ENCODE assay signal across 8 mouse cellular contexts in genomic region chr4:133600306-133600705, GRCm38 (mm10). TPM values are rescaled to one million over a fixed set of nuclear protein-coding genes. Genes with fewer than 3 reads are reported as not detected.
DNase-seq lines count a peak whose midpoint lies in the region; ATAC-seq and TF ChIP-seq lines count a peak whose summit lies in the region.

No protein-coding gene starts in this region.

- 16% methylated on average over 9 of the region's 9 CpGs for WGBS in heart, embryonic 13.5 days
- 14% methylated on average over 9 of the region's 9 CpGs for WGBS in forebrain, embryonic 15.5 days
- 10% methylated on average over 9 of the region's 9 CpGs for WGBS in liver, embryonic 16.5 days (ENCODE audit: insufficient replicate concordance)

- peak overlapping the region; percentile 95 for H3K4me2 ChIP-seq in heart, embryonic 13.5 days
- peak overlapping the region; percentile 60; the same call in 1 of the 2 replicates for H3K4me2 ChIP-seq in forebrain, embryonic 15.5 days (replicated peaks)
- peak overlapping the region; percentile 93 for H3K4me2 ChIP-seq in liver, embryonic 16.5 days (ENCODE audit: low read depth, low read length)

- peaks cover 22% of the 10 kb centered on the region for H3K4me1 ChIP-seq in heart, embryonic 13.5 days
- H3K4me1 ChIP-seq in ES-Bruce4 (ENCODE audit: control insufficient read depth, insufficient read depth, low read length): peaks cover 15% of the 10 kb centered on the region
- H3K4me1 ChIP-seq in forebrain, embryonic 15.5 days: peaks cover 16% of the 10 kb centered on the region
- peaks cover 23% of the 10 kb centered on the region for H3K4me1 ChIP-seq in liver, embryonic 16.5 days (ENCODE audit: control insufficient read depth, low read depth, low read length)

- peak overlapping the region; percentile 80 for H3K9ac ChIP-seq in heart, embryonic 13.5 days
- H3K9ac ChIP-seq in ES-Bruce4 (ENCODE audit: low read depth, poor library complexity, severe bottlenecking): peak overlapping the region; percentile 82
- H3K9ac ChIP-seq in forebrain, embryonic 15.5 days (replicated peaks): no peak overlapping the region
- no peak overlapping the region for H3K9ac ChIP-seq in liver, embryonic 16.5 days (ENCODE audit: low read depth, low read length)

- peak overlapping the region; percentile 66 for H3K4me3 ChIP-seq in heart, embryonic 13.5 days
- H3K4me3 ChIP-seq in ES-Bruce4 (ENCODE audit: low read depth, low read length): peak overlapping the region; percentile 69
- peak overlapping the region; percentile 39 for H3K4me3 ChIP-seq in forebrain, embryonic 15.5 days
- peak overlapping the region; percentile 69 for H3K4me3 ChIP-seq in liver, embryonic 16.5 days (ENCODE audit: low read depth, low read length)

- no peak for TF ChIP-seq POLR2A in ES-Bruce4 (IDR thresholded peaks at IDR 0.05; ENCODE audit: insufficient read depth, low read length)

- no peak for TF ChIP-seq EP300 in ES-Bruce4 (IDR thresholded peaks at IDR 0.05; ENCODE audit: insufficient read depth, low read depth, low read length)

- H3K36me3 ChIP-seq in heart, embryonic 13.5 days: peaks cover 17% of the 10 kb centered on the region
- H3K36me3 ChIP-seq in ES-Bruce4 (ENCODE audit: control insufficient read depth, insufficient read depth, low read length, poor library complexity, severe bottlenecking): no peaks in the 10 kb centered on the region
- peaks cover 7% of the 10 kb centered on the region; the same call in 1 of the 2 replicates for H3K36me3 ChIP-seq in forebrain, embryonic 15.5 days
- H3K36me3 ChIP-seq in liver, embryonic 16.5 days (ENCODE audit: control insufficient read depth, insufficient read depth): no peaks in the 10 kb centered on the region

- no peak for ATAC-seq in heart, embryonic 13.5 days (ENCODE audit: extremely low read depth, insufficient number of reproducible peaks, low FRiP score, low TSS enrichment)
- no peak for ATAC-seq in forebrain, embryonic 15.5 days (replicated peaks)
- no peak for ATAC-seq in liver, embryonic 16.5 days (ENCODE audit: low read depth)

- peaks cover 60% of the 10 kb centered on the region for H3K27me3 ChIP-seq in heart, embryonic 13.5 days (replicated peaks)
- no peaks in the 10 kb centered on the region for H3K27me3 ChIP-seq in ES-Bruce4 (ENCODE audit: control insufficient read depth, insufficient read depth, low read length, poor library complexity, severe bottlenecking)
- peaks cover 45% of the 10 kb centered on the region for H3K27me3 ChIP-seq in forebrain, embryonic 15.5 days
- H3K27me3 ChIP-seq in liver, embryonic 16.5 days (ENCODE audit: control insufficient read depth, insufficient read depth, low read depth, low read length): peaks cover 42% of the 10 kb centered on the region

- no peak for DNase-seq in heart, adult 9 months (ENCODE audit: low spot score in 2 of 2)
- DNase-seq in ovary, postnatal 10 days (ENCODE audit: low spot score): no peak
- no peak for DNase-seq in frontal cortex, postnatal 36 days (ENCODE audit: low spot score in 2 of 2)
- no peak for DNase-seq in right cerebral cortex, postnatal 14 days

- H3K9me3 ChIP-seq in heart, embryonic 13.5 days: no peaks in the 10 kb centered on the region
- H3K9me3 ChIP-seq in ES-Bruce4 (replicated peaks; ENCODE audit: control insufficient read depth, insufficient read depth, low read length, poor library complexity, severe bottlenecking): no peaks in the 10 kb centered on the region
- H3K9me3 ChIP-seq in forebrain, embryonic 15.5 days: no peaks in the 10 kb centered on the region
- H3K9me3 ChIP-seq in liver, embryonic 16.5 days (replicated peaks; ENCODE audit: control insufficient read depth, low read length): no peaks in the 10 kb centered on the region

- H3K27ac ChIP-seq in heart, embryonic 13.5 days (replicated peaks): no peak overlapping the region
- peak overlapping the region; percentile 94 for H3K27ac ChIP-seq in ES-Bruce4 (ENCODE audit: insufficient read depth, low read length)
- H3K27ac ChIP-seq in forebrain, embryonic 15.5 days (replicated peaks): no peak overlapping the region
- no peak overlapping the region for H3K27ac ChIP-seq in liver, embryonic 16.5 days (ENCODE audit: low read length)

- TF ChIP-seq CTCF in ES-Bruce4 (IDR thresholded peaks at IDR 0.05; ENCODE audit: low read depth, low read length): no peak

RNA-seq across cellular contexts. Expression of gene Sfn, which starts 1.7 kb away (rescaled TPM):
- 1.2 and 2.9 TPM in 2 replicates for polyA plus RNA-seq in heart, embryonic 13.5 days (2015; fragmentation: Nextera tagmentation; extraction: Ambion mirVana)
- 250 and 292 TPM in 2 replicates for polyA plus RNA-seq in ES-Bruce4 (2011; ENCODE audit: insufficient read depth, insufficient read length, low read depth, missing spikeins)
- polyA plus RNA-seq in forebrain, embryonic 15.5 days (2015; fragmentation: Nextera tagmentation; extraction: Ambion mirVana): 0.97 and 1.1 TPM in 2 replicates
- polyA plus RNA-seq in liver, embryonic 16.5 days (2015; fragmentation: Nextera tagmentation; extraction: Ambion mirVana): 0.27 and 0.61 TPM in 2 replicates

RNA-seq across cellular contexts. Expression of gene Gpn2, which starts 16.1 kb away (rescaled TPM):
- polyA plus RNA-seq in heart, embryonic 13.5 days (2015; fragmentation: Nextera tagmentation; extraction: Ambion mirVana): 11.2 and 12.8 TPM in 2 replicates
- polyA plus RNA-seq in ES-Bruce4 (2011; ENCODE audit: insufficient read depth, insufficient read length, low read depth, missing spikeins): 22.2 and 24.3 TPM in 2 replicates
- 24.0 and 25.7 TPM in 2 replicates for polyA plus RNA-seq in forebrain, embryonic 15.5 days (2015; fragmentation: Nextera tagmentation; extraction: Ambion mirVana)
- polyA plus RNA-seq in liver, embryonic 16.5 days (2015; fragmentation: Nextera tagmentation; extraction: Ambion mirVana): 6.5 and 8.6 TPM in 2 replicates

RNA-seq across cellular contexts. Expression of gene Gpatch3, which starts 25.8 kb away (rescaled TPM):
- 5.0 and 5.3 TPM in 2 replicates for polyA plus RNA-seq in heart, embryonic 13.5 days (2015; fragmentation: Nextera tagmentation; extraction: Ambion mirVana)
- polyA plus RNA-seq in ES-Bruce4 (2011; ENCODE audit: insufficient read depth, insufficient read length, low read depth, missing spikeins): 3.9 and 7.9 TPM in 2 replicates
- 7.9 and 9.0 TPM in 2 replicates for polyA plus RNA-seq in forebrain, embryonic 15.5 days (2015; fragmentation: Nextera tagmentation; extraction: Ambion mirVana)
- 2.9 and 3.2 TPM in 2 replicates for polyA plus RNA-seq in liver, embryonic 16.5 days (2015; fragmentation: Nextera tagmentation; extraction: Ambion mirVana)

RNA-seq across cellular contexts. Expression of gene Nr0b2, which starts 47.1 kb away (rescaled TPM):
- polyA plus RNA-seq in heart, embryonic 13.5 days (2015; fragmentation: Nextera tagmentation; extraction: Ambion mirVana): 10.5 and 10.8 TPM in 2 replicates
- polyA plus RNA-seq in ES-Bruce4 (2011; ENCODE audit: insufficient read depth, insufficient read length, low read depth, missing spikeins): not detected in 2 replicates
- polyA plus RNA-seq in forebrain, embryonic 15.5 days (2015; fragmentation: Nextera tagmentation; extraction: Ambion mirVana): not detected in 2 replicates
- 0.49 and 0.90 TPM in 2 replicates for polyA plus RNA-seq in liver, embryonic 16.5 days (2015; fragmentation: Nextera tagmentation; extraction: Ambion mirVana)

RNA-seq across cellular contexts. Expression of gene Zdhhc18, which starts 49.6 kb away (rescaled TPM):
- polyA plus RNA-seq in heart, embryonic 13.5 days (2015; fragmentation: Nextera tagmentation; extraction: Ambion mirVana): 1.5 and 1.6 TPM in 2 replicates
- polyA plus RNA-seq in ES-Bruce4 (2011; ENCODE audit: insufficient read depth, insufficient read length, low read depth, missing spikeins): 34.4 and 43.8 TPM in 2 replicates
- polyA plus RNA-seq in forebrain, embryonic 15.5 days (2015; fragmentation: Nextera tagmentation; extraction: Ambion mirVana): 4.9 and 6.3 TPM in 2 replicates
- 0.79 and 1.1 TPM in 2 replicates for polyA plus RNA-seq in liver, embryonic 16.5 days (2015; fragmentation: Nextera tagmentation; extraction: Ambion mirVana)

Comparison
In these comparisons a context has a peak if more than half of its experiments do, and no peak if none do; other contexts are left out.
1. H3K9ac ChIP-seq: peak in heart, embryonic 13.5 days (single experiment) and ES-Bruce4 (single experiment); none in forebrain, embryonic 15.5 days (single experiment) and liver, embryonic 16.5 days (single experiment).
2. RNA of gene Sfn, which starts 1.7 kb away (polyA plus RNA-seq): 250 to 292 TPM in ES-Bruce4; 1.2 to 2.9 TPM in heart, embryonic 13.5 days, 0.97 to 1.1 TPM in forebrain, embryonic 15.5 days and 0.27 to 0.61 TPM in liver, embryonic 16.5 days; every median in the first group is over 10 times any median in the second.
3. Peak in every context shown above with its lines, with median percentiles within 50 percentile points of each other: H3K4me2 ChIP-seq and H3K4me3 ChIP-seq.